Mouse (Mus musculus) A20 (cell line): Measurements from ENCODE around the gene Ankdd1a.
A peak's percentile ranks its signal among the peaks of the same experiment; 100 is the strongest.

ENCODE experiments used
- DNase-seq: peaks from one replicate; pipeline ENCODE4 v3.0.0-alpha.2; 2011; ENCODE audit warnings: low read depth, low spot score

The Ankdd1a gene

GRCm38 (mm10) chr9:65519807-65520504 lies at the start of gene Ankdd1a:
Gene Ankdd1a (minus strand): TSS chr9:65520193.
- no peak for DNase-seq

DNA sequence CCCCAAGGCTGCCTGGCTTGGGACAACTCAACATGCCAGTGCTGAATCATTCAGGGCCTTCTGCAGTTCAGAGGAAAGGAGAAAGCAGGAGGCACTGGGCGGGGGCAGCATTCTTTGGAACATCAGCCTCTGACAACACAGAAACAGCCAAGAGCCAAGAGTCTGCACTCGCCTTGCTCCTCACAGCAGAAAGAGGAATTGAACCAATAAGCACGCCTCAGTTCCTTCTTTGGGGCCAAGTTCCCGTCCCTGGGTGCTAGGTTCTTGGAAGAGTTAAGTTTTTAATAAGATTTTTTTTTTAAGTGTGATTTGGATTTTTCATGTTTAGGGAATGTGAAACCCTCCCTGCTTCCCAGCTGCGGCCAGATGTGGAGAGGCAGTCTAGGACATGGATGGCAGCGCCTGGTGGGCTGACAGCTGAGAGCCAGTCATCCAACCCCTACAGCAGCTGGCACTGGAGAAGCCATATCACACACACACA lies 49.5 kb upstream of the Ankdd1a start:
- DNase-seq, result no peak

DNA sequence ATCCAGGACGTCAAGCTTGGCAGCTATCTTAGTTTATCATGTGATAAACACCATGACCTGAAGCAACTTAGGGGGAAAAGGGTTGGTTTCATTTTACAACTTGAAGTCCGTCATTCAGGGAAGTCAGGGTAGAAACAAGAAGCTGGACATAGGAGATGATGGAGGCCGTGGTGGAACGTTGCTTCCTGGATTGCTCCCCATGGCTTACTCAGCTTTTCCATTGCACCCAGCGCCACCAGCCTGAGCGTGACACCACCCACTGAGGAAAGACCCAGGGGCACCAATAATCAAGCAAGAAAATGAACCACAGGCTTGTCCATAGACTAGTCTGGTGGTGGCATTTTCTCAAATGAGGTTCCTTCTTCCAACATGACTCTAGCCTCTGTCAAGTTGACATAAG lies 48.8 kb upstream of the Ankdd1a start:
- DNase-seq, result no peak

- DNase-seq, result no peak
Observed at GRCm38 (mm10) chr9:65564698-65565097, 44.7 kb upstream of the Ankdd1a start.

GRCm38 (mm10) chr9:65563073-65563472 lies 43.1 kb upstream of the Ankdd1a start:
- DNase-seq, result no peak

DNA sequence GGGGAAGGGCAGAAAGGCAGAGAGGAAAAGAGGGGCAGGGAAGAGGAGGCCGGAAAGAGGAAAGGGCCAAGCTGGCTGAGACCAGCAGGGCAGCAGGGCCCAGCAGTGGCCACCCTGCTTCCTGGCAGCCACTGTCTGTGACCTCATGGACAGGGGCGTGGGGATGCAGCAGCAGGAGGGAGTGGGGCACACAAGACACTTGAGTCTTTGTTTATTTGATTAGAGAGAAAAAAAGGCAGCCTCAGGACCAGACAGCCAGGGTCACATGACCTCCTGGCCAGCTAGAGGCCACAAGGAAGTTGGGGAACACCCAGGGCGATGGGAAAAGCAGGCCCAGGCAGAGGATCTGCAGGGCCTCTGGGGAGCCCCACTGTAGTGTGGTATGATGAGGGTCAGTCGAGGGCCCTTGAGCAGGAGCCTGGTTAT lies 42.1 kb upstream of the Ankdd1a start:
- DNase-seq, result no peak

DNA sequence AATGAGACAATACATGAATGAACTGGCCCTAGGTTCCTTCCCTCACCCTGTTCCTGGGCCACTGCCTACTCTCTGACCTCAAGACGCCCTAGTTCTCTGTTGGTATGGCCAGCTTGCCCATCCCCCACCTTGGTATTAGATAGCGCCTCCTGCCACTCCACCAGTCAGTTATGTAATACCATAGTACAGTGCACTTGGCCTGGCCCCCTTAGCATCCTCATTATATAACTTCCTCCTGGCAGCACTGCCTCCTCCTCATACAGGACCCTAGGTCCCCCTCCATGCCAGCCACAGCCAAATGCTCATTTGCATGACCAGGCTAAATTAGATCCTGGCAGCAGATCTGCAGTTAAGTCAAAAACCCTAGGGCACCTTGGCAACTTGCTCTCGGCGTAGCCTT lies 41.0 kb upstream of the Ankdd1a start:
- DNase-seq, result peak; percentile 63

DNA sequence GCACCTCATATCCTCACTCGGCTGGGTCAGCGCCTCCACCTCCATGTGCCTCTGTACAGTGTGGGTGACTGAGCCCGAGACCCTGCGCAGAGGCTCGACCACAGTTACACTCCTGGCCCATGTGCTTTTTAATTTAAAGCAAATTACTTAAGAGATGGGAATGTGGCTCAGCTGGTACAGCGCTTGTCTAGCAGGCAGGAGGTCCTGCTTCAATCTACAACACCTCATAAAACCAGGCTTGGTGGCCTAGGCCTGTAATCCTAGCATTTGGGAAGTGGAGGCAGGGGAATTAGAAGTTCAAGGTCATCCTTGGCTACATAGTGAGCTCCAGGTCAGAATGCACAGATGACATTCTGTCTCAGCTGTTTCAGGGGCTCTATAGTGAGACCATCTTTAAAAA lies 38.8 kb upstream of the Ankdd1a start:
- DNase-seq, result no peak

DNA sequence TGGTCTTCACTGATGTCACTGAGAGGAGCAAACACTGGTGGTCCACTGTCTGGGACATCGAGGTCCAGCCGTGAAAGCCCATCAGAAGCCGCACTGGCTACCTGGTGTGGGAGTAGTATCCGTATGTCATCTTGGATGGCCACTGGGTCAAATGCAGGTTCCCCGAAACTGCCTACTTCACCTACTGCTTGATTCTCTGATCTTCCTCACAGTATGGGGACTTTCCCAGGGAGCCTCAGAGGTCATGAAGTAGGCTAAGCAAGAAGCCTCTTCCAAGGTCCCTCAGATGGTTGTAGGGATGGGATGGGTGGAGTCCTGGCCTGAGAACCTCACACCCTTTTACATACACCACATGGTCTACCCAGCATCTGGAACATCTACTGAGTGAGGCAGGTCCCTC lies 37.0 kb upstream of the Ankdd1a start:
- DNase-seq, result no peak

DNA sequence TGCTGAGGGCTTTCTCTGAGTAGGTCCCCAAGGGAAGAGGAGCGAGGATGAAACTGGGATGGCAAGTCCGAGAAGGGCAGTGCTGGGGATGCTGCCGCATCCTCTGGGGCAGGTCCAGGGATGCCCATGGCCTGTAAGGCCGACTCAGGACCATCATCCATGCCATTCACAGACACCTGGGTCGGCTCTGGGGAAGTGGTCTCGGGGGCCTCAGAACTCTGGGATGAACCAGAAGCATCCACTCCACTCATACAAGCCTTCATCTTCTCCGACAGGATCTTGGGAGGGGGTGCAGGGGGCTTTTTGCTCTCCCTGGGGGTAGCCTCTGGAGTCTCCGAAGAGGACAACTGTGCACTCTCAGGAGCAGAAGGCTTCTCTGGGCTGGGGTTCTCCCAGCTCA lies 36.4 kb upstream of the Ankdd1a start:
- no peak for DNase-seq

DNA sequence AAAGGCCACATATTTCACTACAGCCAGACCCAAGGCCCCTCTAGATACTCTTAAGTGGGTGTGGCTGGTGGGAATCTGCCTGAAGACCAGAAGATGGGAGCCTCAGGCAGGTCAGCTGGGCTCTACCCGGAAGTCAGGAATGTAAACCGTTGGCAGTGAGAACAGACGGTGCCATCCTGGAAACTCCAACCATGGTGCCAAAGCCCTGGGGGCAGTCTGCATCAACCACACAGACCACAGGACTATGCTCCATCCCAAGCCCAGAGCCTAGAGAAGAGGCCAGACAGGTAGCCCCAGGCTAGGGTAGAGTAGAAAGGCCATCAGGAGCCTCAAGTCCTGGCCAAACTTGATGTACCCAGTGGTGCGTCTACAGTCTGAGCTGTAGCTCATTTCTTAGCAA lies 35.6 kb upstream of the Ankdd1a start:
- no peak for DNase-seq

- DNase-seq, result no peak
Observed at GRCm38 (mm10) chr9:65555001-65555405, 35.0 kb upstream of the Ankdd1a start.

DNA sequence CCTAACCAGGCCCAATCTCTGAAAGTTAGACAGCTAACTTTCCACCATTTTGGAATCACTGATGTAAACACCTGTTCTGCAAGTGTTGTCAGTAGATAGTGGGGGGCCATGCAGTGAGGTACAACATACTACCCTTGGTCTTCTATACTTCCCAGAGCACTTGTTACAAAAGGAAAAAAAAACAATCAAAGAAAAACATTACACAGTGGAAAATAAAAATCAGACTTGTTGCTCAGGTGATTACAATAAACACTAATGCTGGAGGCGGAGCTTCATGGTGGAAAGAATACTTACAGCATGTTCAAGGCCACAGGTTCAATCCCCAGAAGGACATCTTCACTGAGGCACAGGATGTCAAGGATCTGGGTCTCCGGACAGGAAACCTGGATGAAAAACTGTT lies 32.7 kb upstream of the Ankdd1a start:
- no peak for DNase-seq

- no peak for DNase-seq
Observed at GRCm38 (mm10) chr9:65552141-65552540, 32.1 kb upstream of the Ankdd1a start.

DNA sequence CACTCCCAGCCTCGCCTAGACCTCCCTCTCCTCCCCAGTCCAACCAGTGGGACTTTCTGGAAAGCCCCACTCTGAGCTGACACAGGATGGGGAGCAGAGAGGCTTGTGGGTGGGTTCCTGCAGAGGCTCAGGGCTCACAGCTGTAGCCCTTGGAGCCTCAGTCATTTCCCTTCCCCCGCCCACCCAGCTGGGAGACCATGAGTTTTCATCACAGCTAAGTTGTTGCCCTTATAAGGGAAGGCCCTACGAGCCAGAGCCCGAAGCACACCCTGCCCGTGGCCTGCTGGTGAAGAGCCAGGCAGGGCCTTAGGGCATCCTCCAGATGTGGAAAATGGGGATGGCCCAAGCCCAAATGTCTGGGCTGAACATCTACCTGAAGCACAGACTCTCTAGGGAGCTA lies 31.0 kb upstream of the Ankdd1a start:
- peak; percentile 94 for DNase-seq

GRCm38 (mm10) chr9:65550079-65550831 lies 30.3 kb upstream of the Ankdd1a start:
- peak; percentile 58 for DNase-seq

- no peak for DNase-seq
Observed at GRCm38 (mm10) chr9:65549643-65550042, 29.6 kb upstream of the Ankdd1a start.

DNA sequence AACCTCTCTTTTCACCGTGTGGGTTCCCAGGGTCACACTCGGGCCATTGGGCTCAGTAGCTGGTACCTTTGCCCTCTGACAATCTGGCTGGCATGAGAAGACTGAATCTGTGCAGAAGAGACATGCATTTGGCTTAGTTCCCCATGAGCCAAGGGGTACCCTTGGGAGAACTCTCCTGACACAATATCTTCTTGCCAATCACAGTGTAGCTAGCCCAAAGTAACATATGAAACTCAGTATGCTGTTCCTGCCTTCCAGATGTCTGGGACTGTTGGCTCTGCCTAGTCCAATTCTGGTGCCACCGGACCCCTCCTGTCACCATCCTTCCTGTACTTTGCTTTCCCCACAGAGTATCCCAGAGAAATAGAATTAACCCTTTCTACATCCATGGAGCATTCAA lies 29.1 kb upstream of the Ankdd1a start:
- DNase-seq, result no peak

GRCm38 (mm10) chr9:65548311-65548710 lies 28.3 kb upstream of the Ankdd1a start:
- DNase-seq, result no peak

GRCm38 (mm10) chr9:65547844-65548243 lies 27.9 kb upstream of the Ankdd1a start:
- no peak for DNase-seq

DNA sequence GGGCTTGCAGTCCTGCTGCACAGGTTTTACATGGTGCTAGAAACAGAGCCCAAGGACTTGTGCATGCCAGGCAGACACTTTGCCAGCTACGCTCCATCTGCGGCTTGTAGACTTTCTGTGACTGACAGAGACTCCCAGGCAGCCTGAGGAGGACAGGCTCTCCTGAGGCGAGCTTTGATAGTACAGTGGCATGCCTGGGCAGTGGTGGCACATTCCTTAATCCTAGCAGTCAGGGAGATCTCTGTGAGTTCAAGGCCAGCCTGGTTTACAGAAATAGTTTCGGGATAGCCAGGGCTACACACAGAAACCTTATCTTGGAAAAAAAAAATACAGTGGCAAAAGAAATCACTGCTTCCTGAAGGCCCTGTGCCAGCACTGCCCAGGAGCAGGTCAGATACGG lies 27.1 kb upstream of the Ankdd1a start:
- DNase-seq, result no peak

DNA sequence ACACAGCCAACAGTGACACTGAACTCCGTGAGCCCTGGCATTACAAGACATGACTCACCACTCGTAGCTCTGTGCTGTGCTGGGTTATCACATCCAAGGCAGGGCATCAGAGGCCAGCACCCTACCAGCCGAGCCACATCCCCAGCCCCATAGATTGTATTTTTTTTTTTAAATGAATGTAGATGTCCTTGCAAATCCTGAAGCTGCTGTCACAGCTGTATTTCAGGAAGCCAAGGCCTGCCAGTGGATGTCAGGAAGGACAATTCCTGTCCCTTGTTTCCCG lies 26.4 kb upstream of the Ankdd1a start:
- no peak for DNase-seq

GRCm38 (mm10) chr9:65545635-65546412 lies 25.8 kb upstream of the Ankdd1a start:
- DNase-seq, result peak; percentile 75
